Mouse (Mus musculus) heart, postnatal 36 days (tissue): Measurements from ENCODE around the gene Zscan2. TPM values are rescaled to one million over a fixed set of nuclear protein-coding genes. Genes with fewer than 3 reads are reported as not detected.
"Not testable (repeated sequence)": the region's sequence is repeated elsewhere in the genome, so short reads cannot be mapped to it uniquely, and the experiment has no call there.

Experiments
- DNase-seq, 2 experiments: peaks; one replicate each; pipeline ENCODE4 v3.0.0; 2021 to 2022
- intact Hi-C: fragments of 180-260 bp; cut with DNase I; formaldehyde crosslinking; loops from one replicate; pipeline ENCODE4 v1.15.1; 2025
- total RNA-seq, 2 experiments: library from RNA; stranded (reverse); gene quantifications; 2 replicates each; pipeline ENCODE4 v1.2.3; 2021

Gene Zscan2
- 1 to 10 TPM; 5.5 to 5.7 TPM for total RNA-seq

GRCm38 (mm10) chr7:80860729-80861274 is at the start of gene Zscan2:
Gene Zscan2, plus strand, starts transcription at chr7:80860920.
- peak; percentile 82 to 92 for DNase-seq
- intact Hi-C loops = loop anchor here (5.0 kb wide), 1 partner anchor 481 kb away; no protein-coding TSS in a partner anchor

- intact Hi-C loops = no loop called here
- no peak for DNase-seq
Measured at GRCm38 (mm10) chr7:80813397-80813796, 47.3 kb upstream of the Zscan2 start.

GRCm38 (mm10) chr7:80816641-80817040 is 44.1 kb upstream of the Zscan2 start:
- DNase-seq = no peak
- intact Hi-C loops = no loop called here

GRCm38 (mm10) chr7:80820838-80821237 is 39.9 kb upstream of the Zscan2 start:
- intact Hi-C loops = no loop called here

GRCm38 (mm10) chr7:80823267-80823666 is 37.5 kb upstream of the Zscan2 start:
- no peak for DNase-seq
- intact Hi-C loops = no loop called here

More at GRCm38 (mm10) chr7:80820838-80821237, 39.9 kb upstream of the Zscan2 start:
- no peak for DNase-seq

- DNase-seq = no peak
- intact Hi-C loops = no loop called here
Measured at GRCm38 (mm10) chr7:80823875-80824682, 36.6 kb upstream of the Zscan2 start.

- intact Hi-C loops = no loop called here
- no peak for DNase-seq
Measured at GRCm38 (mm10) chr7:80825843-80826403, 34.8 kb upstream of the Zscan2 start, which contains the start of gene Iqgap1. Gene Iqgap1, minus strand, starts transcription at chr7:80825974.

- peak in 1 of 2 experiments; percentile 25 for DNase-seq
- intact Hi-C loops = no loop called here
Measured at GRCm38 (mm10) chr7:80828146-80828860, 32.4 kb upstream of the Zscan2 start.

- peak; percentile 16 to 26 for DNase-seq
Measured at GRCm38 (mm10) chr7:80830193-80830803, 30.4 kb upstream of the Zscan2 start.

GRCm38 (mm10) chr7:80832191-80832590 is 28.5 kb upstream of the Zscan2 start:
- intact Hi-C loops = no loop called here
- peak; percentile 37 to 61 for DNase-seq

More at GRCm38 (mm10) chr7:80830193-80830803, 30.4 kb upstream of the Zscan2 start:
- intact Hi-C loops = no loop called here

- DNase-seq = peak; percentile 44 to 50
- intact Hi-C loops = not testable (repeated sequence)
Measured at GRCm38 (mm10) chr7:80832996-80833650, 27.6 kb upstream of the Zscan2 start.

- no peak for DNase-seq
- intact Hi-C loops = no loop called here
Measured at GRCm38 (mm10) chr7:80833651-80834532, 26.8 kb upstream of the Zscan2 start.

- DNase-seq = no peak
- intact Hi-C loops = no loop called here
Measured at GRCm38 (mm10) chr7:80835984-80836652, 24.6 kb upstream of the Zscan2 start.

- peak in 1 of 2 experiments; percentile 26 for DNase-seq
- intact Hi-C loops = no loop called here
Measured at GRCm38 (mm10) chr7:80837736-80838135, 23.0 kb upstream of the Zscan2 start.

- intact Hi-C loops = no loop called here
- no peak for DNase-seq
Measured at GRCm38 (mm10) chr7:80838247-80838646, 22.5 kb upstream of the Zscan2 start.

- intact Hi-C loops = loop anchor here (10.0 kb wide), 1 partner anchor 455 kb away; the partner anchor contains the start of gene Fes
- no peak for DNase-seq
Measured at GRCm38 (mm10) chr7:80839755-80840154, 21.0 kb upstream of the Zscan2 start.

- intact Hi-C loops = loop anchor here (10.0 kb wide), 1 partner anchor 455 kb away; the partner anchor contains the start of gene Fes
Measured at GRCm38 (mm10) chr7:80840241-80840640, 20.5 kb upstream of the Zscan2 start.

GRCm38 (mm10) chr7:80840937-80841336 is 19.8 kb upstream of the Zscan2 start:
- intact Hi-C loops = loop anchor here (10.0 kb wide), 1 partner anchor 456 kb away; the partner anchor contains the start of gene Fes
- no peak for DNase-seq

More at GRCm38 (mm10) chr7:80840241-80840640, 20.5 kb upstream of the Zscan2 start:
- no peak for DNase-seq
